Mouse (Mus musculus) ES-E14 (cell line): Measurements from ENCODE around the gene Marc2. TPM values are rescaled to one million over a fixed set of nuclear protein-coding genes. Genes with fewer than 3 reads are reported as not detected.
A peak's percentile ranks its signal among the peaks of the same experiment; 100 is the strongest.

ENCODE experiments used
- DNase-seq: peaks from one replicate; pipeline ENCODE4 v3.0.0-alpha.2; 2013; ENCODE audit warnings: low read depth, low spot score
- H3K27ac ChIP-seq: 2 replicates; pipeline ENCODE4 v1.5.1; 2012; ENCODE audit warnings: low read depth, mild to moderate bottlenecking, low read length, moderate library complexity, mixed read lengths; ENCODE audit not compliant: poor library complexity, insufficient read depth, severe bottlenecking
- H3K36me3 ChIP-seq: 2 replicates; pipeline ENCODE4 v1.6.1; 2012; ENCODE audit warnings: mild to moderate bottlenecking, low read length, moderate library complexity, mixed read lengths; ENCODE audit not compliant: control insufficient read depth, poor library complexity, insufficient read depth, severe bottlenecking
- H3K4me1 ChIP-seq, 2 experiments: fragments of 150-350 bp in 1 of 2; sonication (generic) in 1 of 2; 2 replicates each; pipeline ENCODE4 v1.6.1; 2012; ENCODE audit warnings: low read length in 2 of 2, mild to moderate bottlenecking in 1 of 2, mixed read lengths in 1 of 2; ENCODE audit not compliant: control insufficient read depth in 2 of 2, insufficient read depth in 2 of 2, poor library complexity in 1 of 2
- H3K4me3 ChIP-seq, 2 experiments: fragments of 150-350 bp in 1 of 2; sonication (generic) in 1 of 2; 2 replicates each; pipeline ENCODE4 v1.5.1; 2012; ENCODE audit warnings: low read length in 2 of 2, low read depth in 1 of 2, mild to moderate bottlenecking in 1 of 2, mixed read lengths in 1 of 2; ENCODE audit not compliant: insufficient read depth in 1 of 2, poor library complexity in 1 of 2, severe bottlenecking in 1 of 2
- H3K9ac ChIP-seq: 2 replicates; pipeline ENCODE4 v1.6.1; 2012; ENCODE audit warnings: low read depth, mild to moderate bottlenecking, low read length, mixed read lengths; ENCODE audit not compliant: poor library complexity, insufficient read depth, severe bottlenecking
- H3K9me3 ChIP-seq: fragments of 150-350 bp; sonication (generic); 2 replicates; pipeline ENCODE4 v1.6.1; 2012; ENCODE audit warnings: low read depth, mild to moderate bottlenecking, low read length; ENCODE audit not compliant: control insufficient read depth, insufficient read depth
- CHD2 ChIP-seq: IDR thresholded peaks from 2 replicates; pipeline ENCODE4 v1.6.1; 2014; ENCODE audit warnings: mild to moderate bottlenecking, low read depth, low read length, inconsistent platforms
- HCFC1 ChIP-seq: IDR thresholded peaks from 2 replicates; pipeline ENCODE4 v1.6.1; 2012; ENCODE audit warnings: low read length, inconsistent platforms, borderline replicate concordance; ENCODE audit not compliant: insufficient read depth
- MAFK ChIP-seq: IDR thresholded peaks from 2 replicates; pipeline ENCODE4 v1.6.1; 2014; ENCODE audit warnings: mild to moderate bottlenecking, low read depth, low read length, inconsistent platforms; ENCODE audit not compliant: insufficient read depth
- ZC3H11A ChIP-seq: IDR thresholded peaks from 2 replicates; pipeline ENCODE4 v1.6.1; 2012; ENCODE audit warnings: low read depth, mild to moderate bottlenecking, inconsistent platforms, low read length, borderline replicate concordance
- ZNF384 ChIP-seq: IDR thresholded peaks from 2 replicates; pipeline ENCODE4 v1.6.1; 2012; ENCODE audit warnings: low read depth, low read length, inconsistent platforms
- in situ Hi-C, 2 experiments: fragments of 600-800 bp; cut with MboI; formaldehyde crosslinking; loops; one replicate each; pipeline ENCODE4 v1.15.1; 2025; ENCODE audit warnings: low sequenced_read_pairs in 2 of 2, inconsistent platforms in 1 of 2; ENCODE audit not compliant: unreplicated experiment in 2 of 2
- total RNA-seq: library from RNA; depleted of rRNA; stranded (reverse); fragments of 300-350 nt; gene quantifications from 2 replicates; pipeline ENCODE4 v1.2.3, GENCODE M21; 2012

The Marc2 gene
- total RNA-seq, 1 experiment, result 58.1 TPM

GRCm38 (mm10) chr1:184824439-184824851, 21.8 kb downstream of the Marc2 start:
- peak; percentile 86 for DNase-seq
- Histone ChIP-seq H3K9ac (no peak overlapping the region), H3K4me3 (no peak overlapping the region)

GRCm38 (mm10) chr1:184822678-184823077, 23.6 kb downstream of the Marc2 start:
- no peak overlapping the region for H3K27ac ChIP-seq
- no peaks in the 10 kb centered on the region for H3K9me3 ChIP-seq
- in situ Hi-C loops, result no loop called here
- peak; percentile 36 for DNase-seq
- H3K4me1 ChIP-seq, result peaks cover 0 to 3% of the 10 kb centered on the region in 2 experiments; a peak in 2 of 4 replicates
- TF ChIP-seq MAFK, result peak; percentile 97
- TF ChIP-seq HCFC1, result no peak
- no peak for TF ChIP-seq ZNF384
- TF ChIP-seq ZC3H11A, result no peak
- TF ChIP-seq CHD2, result 0 out of 2 replicates have a peak, but pooled peaks have one; percentile 27
- peaks cover 2% of the 10 kb centered on the region; the same call in 1 of the 2 replicates for H3K36me3 ChIP-seq
- H3K4me3 ChIP-seq, result peak overlapping the region in 1 of 2 experiments; percentile 44; a peak in 2 of 4 replicates
- H3K9ac ChIP-seq, result no peak overlapping the region

More at GRCm38 (mm10) chr1:184824439-184824851, 21.8 kb downstream of the Marc2 start:
- no peak overlapping the region for H3K27ac ChIP-seq
- in situ Hi-C loops, result no loop called here
- TF ChIP-seq ZNF384, result no peak
- TF ChIP-seq HCFC1, result no peak
- TF ChIP-seq ZC3H11A, result peak; percentile 24; the same call in 1 of the 2 replicates
- no peaks in the 10 kb centered on the region; the same call in 1 of the 2 replicates for H3K36me3 ChIP-seq
- H3K9me3 ChIP-seq, result no peaks in the 10 kb centered on the region
- peaks cover 0 to 3% of the 10 kb centered on the region in 2 experiments; a peak in 2 of 4 replicates for H3K4me1 ChIP-seq

GRCm38 (mm10) chr1:184817768-184818167, 28.5 kb downstream of the Marc2 start:
- TF ChIP-seq MAFK, result no peak
- no peak for TF ChIP-seq CHD2
- no peak for TF ChIP-seq ZNF384
- TF ChIP-seq ZC3H11A, result no peak
- TF ChIP-seq HCFC1, result no peak

GRCm38 (mm10) chr1:184811716-184812250, 34.5 kb downstream of the Marc2 start:
- Histone ChIP-seq H3K36me3 (no peaks in the 10 kb centered on the region), H3K4me1 (peaks cover 2 to 3% of the 10 kb centered on the region in 2 experiments; a peak in 1 of 4 replicates), H3K27ac (no peak overlapping the region), H3K9me3 (no peaks in the 10 kb centered on the region), H3K4me3 (no peak overlapping the region), H3K9ac (no peak overlapping the region)
- TF ChIP-seq ZNF384 (no peak), MAFK (no peak), ZC3H11A (no peak), CHD2 (no peak), HCFC1 (no peak)
- no peak for DNase-seq
- in situ Hi-C loops, result no loop called here

More at GRCm38 (mm10) chr1:184817768-184818167, 28.5 kb downstream of the Marc2 start:
- peak; percentile 46 for DNase-seq
- no peaks in the 10 kb centered on the region for H3K9me3 ChIP-seq
- no peaks in the 10 kb centered on the region; a peak in 1 of 4 replicates for H3K4me1 ChIP-seq
- no peak overlapping the region for H3K9ac ChIP-seq
- H3K27ac ChIP-seq, result no peak overlapping the region
- peaks cover 2% of the 10 kb centered on the region; the same call in 1 of the 2 replicates for H3K36me3 ChIP-seq
- in situ Hi-C loops, result no loop called here
- no peak overlapping the region for H3K4me3 ChIP-seq
